Mouse (Mus musculus): ENCODE measurements around the gene Mpped2.

The Mpped2 gene

GRCm38 (mm10) chr2:106860856-106861679 is 168.0 kb downstream of the Mpped2 start:
- DNase-seq = no peak

- DNase-seq = no peak
These were observed 170.1 kb downstream of the Mpped2 start for GRCm38 (mm10) chr2:106863050-106863653.

- no peak for DNase-seq
These were observed 172.2 kb downstream of the Mpped2 start for GRCm38 (mm10) chr2:106865148-106865786.

GRCm38 (mm10) chr2:106866303-106866702 is 173.2 kb downstream of the Mpped2 start:
- no peak for DNase-seq

GRCm38 (mm10) chr2:106870886-106871285 is 177.8 kb downstream of the Mpped2 start:
- DNase-seq = no peak

- DNase-seq = no peak
These were observed 180.1 kb downstream of the Mpped2 start for GRCm38 (mm10) chr2:106873166-106873565.

- DNase-seq = no peak
These were observed 190.3 kb downstream of the Mpped2 start for GRCm38 (mm10) chr2:106883390-106883789.

- DNase-seq = no peak
These were observed 195.1 kb downstream of the Mpped2 start for GRCm38 (mm10) chr2:106888174-106888573.

- DNase-seq = no peak
These were observed 196.4 kb downstream of the Mpped2 start for GRCm38 (mm10) chr2:106889297-106890000.

GRCm38 (mm10) chr2:106893376-106893775 is 200.3 kb downstream of the Mpped2 start:
- DNase-seq = no peak

- DNase-seq = no peak
These were observed 202.4 kb downstream of the Mpped2 start for GRCm38 (mm10) chr2:106895326-106896023.

GRCm38 (mm10) chr2:106896024-106896384 is 202.9 kb downstream of the Mpped2 start:
- no peak for DNase-seq

- DNase-seq = no peak
These were observed 218.9 kb downstream of the Mpped2 start for GRCm38 (mm10) chr2:106911951-106912480.
